Mouse (Mus musculus) layer of hippocampus, adult 9-11 months (tissue): ENCODE measurements around the gene Brsk1.

Experiments used
- DNase-seq: peaks from one replicate; pipeline ENCODE4 v3.0.0; 2022

Gene Brsk1

DNA sequence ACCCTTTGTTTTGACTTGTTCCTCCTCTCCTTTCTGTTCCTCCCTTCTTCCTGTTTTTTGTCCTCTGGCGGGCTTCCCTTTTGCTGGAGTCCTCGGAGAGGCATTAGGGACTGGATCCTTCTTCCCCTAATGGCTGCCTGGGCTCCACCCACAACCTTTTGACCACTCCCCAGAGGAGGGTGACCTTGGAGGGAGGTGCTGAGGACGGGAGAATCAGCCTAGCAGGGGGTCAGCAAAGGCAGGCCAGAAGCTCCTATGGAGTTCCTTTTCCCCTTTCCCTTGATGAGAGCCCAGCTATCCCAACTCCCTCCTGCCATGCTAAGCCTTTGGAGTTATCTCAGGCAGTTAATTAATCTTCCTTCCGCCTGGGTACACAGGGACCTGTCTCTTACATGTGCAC, 50.7 kb downstream of the Brsk1 start:
- DNase-seq: peak; percentile 31

DNA sequence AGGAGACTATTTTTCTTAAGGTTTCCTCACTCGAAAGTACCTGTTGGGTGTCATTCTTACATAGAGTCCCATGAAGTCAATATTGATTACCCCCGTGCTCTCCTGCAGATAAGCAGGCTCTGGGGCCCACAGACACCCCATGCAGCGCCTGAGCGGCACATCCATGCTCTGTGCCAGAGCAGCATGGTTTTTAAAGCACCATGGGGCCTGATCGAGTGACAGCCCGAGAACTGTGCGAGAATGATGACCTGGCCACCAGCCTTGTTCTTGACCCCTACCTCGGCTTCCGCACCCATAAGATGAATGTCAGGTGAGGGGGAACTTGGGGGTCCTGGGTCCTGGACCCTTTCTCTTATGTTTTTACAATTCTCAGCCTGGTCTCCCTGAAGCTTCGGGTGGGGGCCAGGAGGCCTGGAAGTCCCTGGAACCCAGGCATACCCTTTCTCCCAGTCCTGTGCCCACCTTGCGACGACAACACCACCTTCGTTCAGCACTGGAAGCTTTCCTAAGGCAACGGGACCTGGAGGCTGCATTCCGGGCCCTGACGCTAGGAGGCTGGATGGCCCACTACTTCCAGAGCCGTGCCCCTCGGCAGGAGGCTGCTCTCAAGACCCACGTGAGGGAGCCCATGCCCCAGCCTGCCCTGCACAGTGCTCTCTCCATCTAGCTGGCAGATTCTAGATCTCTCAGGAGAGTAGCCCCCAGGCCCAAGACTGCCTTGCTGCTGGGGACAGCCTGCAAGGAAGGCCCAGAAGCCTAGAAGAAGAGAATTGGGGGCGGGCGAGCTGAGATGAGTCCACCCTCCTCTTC, 51.5 kb downstream of the Brsk1 start:
- DNase-seq: no peak

DNA sequence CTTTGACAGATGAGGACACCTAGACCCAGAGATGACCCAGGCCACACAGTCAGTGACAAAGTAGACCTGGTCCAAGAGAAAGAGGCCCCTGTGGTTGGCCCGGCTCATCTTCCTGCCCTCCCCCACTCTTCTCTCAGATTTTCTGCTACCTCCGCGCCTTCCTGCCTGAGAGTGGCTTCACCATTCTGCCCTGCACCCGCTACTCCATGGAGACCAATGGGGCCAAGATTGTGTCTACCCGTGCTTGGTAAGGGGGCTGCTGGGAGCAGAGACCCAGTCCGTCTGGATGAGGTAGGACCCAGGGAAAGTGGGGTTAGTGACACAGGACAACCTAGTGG, 52.0 kb downstream of the Brsk1 start:
- DNase-seq: no peak

DNA sequence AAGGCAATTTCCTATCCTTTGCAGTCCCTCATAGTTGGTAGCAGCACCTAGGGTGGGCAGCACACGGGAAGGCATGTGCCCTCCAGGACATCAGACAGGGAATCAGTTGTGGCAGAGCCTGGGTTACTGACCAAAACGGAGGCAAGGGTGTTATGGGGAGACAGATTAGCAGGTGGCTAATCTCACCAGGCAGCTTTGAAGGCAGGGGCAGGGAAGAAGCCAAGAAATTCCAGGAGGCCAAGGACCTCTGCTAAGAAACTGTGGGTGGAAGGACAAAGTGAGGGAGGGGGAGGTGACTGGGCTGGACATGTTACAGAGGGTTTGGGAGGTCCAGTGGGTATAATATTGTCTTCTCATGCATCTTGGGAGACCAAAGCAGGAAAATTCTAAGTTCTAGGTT, 53.0 kb downstream of the Brsk1 start:
- no peak for DNase-seq

DNA sequence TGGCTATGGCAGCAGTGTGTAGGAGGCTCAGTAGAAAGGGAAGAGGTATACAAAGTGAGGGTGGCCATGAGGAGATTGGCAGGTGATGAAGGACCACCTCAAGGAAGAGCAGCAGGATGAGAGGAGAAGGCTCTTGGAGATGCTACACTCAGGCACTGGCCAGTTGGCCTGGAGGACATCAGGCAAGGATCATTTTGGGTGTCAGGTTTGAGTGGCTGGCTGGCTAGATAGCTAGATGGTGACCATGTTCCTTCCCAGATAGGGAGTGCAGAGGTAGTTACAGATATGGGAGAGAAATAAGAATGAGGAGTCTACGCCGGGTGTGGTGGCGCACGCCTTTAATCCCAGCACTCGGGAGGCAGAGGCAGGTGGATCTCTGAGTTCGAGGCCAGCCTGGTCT, 54.5 kb downstream of the Brsk1 start:
- DNase-seq: no peak

DNA sequence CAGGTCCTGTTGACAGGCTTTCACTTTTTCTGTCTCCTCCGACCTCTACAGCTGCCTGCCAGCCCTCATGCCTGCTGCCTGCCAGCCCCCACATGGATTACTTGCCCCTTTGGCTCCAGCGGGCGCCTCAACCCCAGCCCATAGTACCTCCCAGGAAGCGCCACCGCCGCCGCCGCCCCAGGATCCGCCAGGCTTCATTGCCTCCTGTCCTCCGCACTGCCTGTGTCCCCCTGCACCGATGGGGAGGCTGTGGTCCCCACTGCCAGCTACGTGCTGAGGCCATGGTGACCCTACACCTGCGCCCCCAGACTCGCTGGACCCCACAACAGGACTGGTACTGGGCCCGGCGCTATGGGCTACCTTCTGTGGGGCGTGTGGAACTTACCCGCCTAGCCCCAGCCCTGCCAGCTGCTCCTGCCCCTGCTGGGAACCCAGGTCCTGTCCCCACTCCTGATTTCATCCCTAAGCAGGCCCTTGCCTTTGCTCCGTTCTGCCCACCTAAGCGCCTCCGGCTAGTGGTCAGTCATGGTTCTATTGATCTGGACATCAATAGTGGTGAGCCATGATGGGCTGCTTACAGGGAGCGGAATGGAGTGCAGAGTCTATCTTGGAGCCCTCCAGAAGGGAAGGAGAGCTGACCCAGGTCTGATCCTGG, 56.0 kb downstream of the Brsk1 start:
- no peak for DNase-seq

DNA sequence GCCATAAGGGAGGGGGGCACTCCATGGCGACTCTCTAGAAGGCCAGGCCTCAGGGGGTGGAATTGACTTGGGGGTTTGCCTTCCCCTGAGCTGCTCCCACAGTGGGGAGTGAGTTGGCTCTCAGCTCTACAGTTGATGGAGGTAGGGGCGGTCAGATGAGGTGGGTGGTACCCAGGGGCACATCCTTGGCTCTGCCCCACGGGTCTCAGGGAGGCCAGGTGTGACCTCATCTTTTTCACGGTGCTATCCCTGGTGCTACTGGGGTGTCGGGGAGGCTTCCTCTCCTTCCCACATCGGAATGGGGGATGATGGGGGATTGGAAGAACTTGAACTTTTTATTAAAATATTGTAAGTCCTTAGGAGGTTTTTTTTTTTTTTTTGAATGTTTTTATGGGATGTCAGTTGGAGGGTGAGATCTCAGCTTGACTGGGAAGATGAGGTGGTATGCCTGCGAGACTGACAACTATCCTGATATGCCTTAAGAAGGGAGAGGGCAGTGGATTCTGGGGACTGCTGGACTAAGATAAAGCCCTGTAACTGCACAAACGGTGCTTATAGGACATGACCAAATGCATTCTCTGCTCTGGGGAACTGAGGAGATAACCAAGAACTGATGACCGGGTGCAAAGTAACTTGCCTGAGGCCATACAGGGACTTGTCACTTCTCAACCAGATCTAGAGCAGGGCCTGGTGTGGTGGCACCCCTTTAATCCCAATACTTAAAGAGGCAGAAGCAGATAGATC, 56.9 kb downstream of the Brsk1 start:
- no peak for DNase-seq

DNA sequence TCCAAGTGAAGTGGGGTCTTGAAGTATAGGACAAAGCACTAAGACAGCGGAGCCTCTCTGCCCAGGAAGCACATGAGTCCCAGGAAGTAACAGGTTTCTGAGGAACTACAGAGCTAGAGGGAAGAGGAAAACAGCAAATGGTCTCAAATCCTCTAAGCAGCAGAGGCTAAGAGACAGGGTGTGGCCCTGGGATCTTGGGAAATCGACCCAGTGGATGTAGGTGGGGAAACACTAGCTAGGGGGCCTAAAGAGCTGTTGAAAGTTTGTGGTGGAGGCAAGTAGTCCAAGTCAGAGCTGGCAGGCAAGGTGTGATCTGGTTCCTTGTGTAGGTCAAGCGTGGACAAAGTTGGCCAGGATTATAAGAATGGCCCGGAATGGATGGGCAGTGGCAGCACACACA, 57.9 kb downstream of the Brsk1 start:
- DNase-seq: no peak

DNA sequence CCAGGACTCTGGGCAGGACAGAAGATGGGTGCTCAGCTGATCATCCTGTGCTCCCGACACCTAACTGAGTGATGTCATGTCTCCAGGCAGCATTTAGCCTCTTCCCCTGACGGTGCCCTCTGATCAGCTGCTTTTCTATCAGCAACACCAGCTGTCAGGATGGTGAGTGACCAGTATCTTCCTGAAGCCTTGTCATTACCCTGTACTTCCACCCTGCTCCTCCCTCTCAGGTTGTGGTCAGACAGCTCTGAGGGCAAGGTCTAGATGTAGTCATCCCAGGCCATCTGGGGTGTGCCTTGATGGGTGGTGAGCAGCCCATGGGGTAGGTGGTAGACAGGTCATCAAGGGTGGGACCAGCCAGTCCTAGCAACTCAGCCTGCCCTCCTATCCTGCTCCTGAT, 58.8 kb downstream of the Brsk1 start:
- no peak for DNase-seq

DNA sequence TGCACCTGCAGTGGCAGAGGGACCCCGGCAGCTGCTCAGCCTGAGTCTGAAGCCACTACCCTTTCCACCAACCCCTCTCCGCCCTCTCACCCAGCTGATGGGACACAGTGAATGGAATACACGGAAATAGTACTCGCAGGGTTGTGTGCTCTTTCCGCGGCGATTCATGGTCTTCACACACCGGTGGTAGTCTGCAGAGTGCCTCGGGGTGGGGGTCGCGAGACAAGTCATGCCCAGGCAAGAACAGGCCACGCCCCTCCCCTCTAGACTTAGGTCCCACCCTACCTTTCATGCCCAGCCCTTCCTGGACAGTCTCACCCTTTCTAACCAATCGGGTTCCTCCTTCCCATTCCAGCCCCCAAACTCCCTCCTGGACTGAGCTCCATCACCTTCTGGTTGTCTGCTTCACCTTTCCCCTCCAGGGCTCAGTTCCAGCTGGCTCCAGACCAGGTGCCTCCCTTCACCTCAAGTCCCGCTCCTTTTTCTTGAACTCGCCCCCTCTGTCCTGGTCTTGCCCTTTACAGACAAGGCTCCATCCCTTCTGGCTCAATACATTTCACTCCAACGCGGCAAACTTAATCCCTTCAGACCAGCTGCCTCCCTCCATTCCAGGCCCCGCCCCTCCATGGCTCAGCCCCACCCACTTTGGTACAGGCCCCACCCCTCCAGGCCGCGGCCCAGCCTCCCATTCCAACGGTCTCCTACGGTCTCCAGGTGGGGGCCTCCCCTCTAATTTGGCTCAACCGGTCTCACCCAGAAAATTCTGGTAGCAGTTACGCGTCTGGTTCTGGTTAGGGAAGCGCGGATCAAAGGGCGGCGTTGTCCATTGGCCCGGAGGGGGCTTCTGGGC, 61.8 kb downstream of the Brsk1 start:
- DNase-seq: no peak

DNA sequence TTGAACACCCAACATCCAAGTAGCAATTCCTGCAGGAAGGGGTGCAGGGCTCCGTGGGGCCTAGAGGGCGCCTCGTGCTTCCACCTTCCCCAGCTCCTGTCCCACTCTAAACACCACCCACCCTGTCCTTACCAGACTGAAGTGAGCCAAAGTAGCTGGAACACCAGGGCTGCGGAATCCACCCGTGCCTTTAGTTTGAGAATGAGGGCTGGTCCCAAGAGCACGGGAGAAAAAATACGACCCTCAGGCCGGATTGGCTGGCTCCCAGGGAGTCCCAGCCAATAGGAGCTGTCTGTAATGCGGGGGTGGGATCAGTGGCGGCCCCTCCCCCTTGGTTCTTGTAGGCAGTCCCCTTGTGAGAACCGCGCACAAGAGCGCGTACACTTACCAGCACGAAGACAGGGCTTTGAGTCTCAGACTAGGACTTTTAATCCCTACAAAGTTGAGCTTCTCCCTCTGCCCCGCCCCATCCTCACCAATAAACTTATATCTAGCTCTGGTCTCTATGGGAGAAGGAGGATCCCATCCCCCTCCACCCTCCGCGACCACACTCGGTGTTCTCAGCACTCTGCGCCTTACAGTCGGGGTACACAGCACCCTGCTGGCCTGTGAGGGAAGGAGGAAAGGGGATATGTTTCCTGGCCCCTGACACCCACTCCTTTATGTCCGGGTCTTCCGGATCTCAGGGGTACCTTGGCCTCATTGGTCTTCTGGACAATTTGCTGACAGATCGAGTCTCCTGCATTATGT, 62.6 kb downstream of the Brsk1 start, which contains the start of gene Cox6b2:
TSS of gene Cox6b2 (minus strand) at position 274 of the 750 bp plus-strand sequence.
- peak; percentile 71 for DNase-seq

DNA sequence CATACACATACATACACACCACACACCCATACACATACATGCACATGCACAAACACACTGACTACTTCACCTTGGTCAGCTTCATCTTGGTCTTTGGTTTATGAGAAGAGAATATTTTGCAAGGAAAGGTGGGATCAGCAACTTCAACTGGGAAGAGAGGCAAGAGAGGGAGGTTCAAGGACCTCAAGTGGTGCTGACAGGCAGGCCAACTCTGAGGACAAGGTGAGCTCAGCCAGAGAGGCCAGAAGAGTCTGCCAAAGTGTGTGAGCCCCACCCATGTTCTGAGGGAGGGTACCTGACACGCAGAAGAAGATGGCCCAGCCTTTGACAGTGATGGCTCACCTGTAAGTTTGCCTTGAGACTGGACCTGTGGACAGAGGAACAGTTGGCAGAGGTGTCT, 69.3 kb downstream of the Brsk1 start:
- no peak for DNase-seq

DNA sequence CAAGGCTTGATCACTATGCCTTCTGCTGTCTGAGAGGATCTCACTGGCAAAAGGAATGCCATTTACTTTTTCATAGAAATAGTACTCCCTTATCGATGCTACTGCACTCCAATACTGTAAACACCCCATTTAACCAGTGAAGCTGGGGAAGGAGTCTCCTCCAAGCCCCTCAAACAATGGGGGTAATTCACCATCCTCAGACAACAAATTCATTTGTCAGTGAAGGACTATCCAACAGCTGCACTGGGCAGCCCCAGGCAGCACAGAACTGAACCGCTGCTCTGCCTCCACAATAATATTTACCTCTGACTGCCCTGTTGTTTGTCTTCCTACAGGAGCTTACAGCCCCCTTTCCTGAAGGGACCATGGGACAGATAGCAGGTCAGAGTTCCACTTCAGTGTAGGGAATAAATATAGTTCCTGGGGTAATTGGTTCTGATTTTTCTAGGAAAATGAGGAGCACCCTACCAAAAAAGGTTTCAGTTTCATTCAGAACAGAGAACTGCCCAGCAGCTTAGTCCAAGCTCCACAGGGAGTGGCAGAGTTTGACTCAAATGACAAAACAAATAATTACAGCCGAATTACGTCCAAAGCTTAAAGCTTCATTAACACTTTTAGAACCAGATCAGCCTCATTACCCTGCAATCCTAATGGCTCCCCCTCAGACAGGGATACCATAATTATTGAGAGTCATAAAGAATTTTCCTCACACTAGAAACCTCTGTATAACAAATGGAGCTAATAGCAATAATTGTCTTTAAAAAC, 74.7 kb downstream of the Brsk1 start:
- peak; percentile 39 for DNase-seq
